Mouse (Mus musculus) embryonic stem cell, embryonic (primary cell): ENCODE measurements around the gene Pla2g1b.
"Not testable (repeated sequence)": the region's sequence is repeated elsewhere in the genome, so short reads cannot be mapped to it uniquely, and the experiment has no call there.

Experiments
- CTCF ChIA-PET, 4 experiments: fragments of 300-600 bp in 2 of 4; fragments of 350-600 bp in 2 of 4; sonication (Branson Sonifier 250); formaldehyde crosslinking; loops; one replicate each; lab custom pipeline; 2022; ENCODE audit warnings: inconsistent platforms in 2 of 4; lab: Charles Lee
- POLR2A ChIA-PET, 4 experiments: fragments of 300-600 bp in 2 of 4; fragments of 350-600 bp in 2 of 4; sonication (Branson Sonifier 250); formaldehyde crosslinking; loops; one replicate each; lab custom pipeline; 2022; ENCODE audit warnings: antibody characterized with exemption in 4 of 4, inconsistent platforms in 1 of 4; lab: Charles Lee

Gene Pla2g1b

GRCm38 (mm10) chr5:115516081-115516907, 50.2 kb downstream of the Pla2g1b start:
- ChIA-PET CTCF (interaction anchor here (0.6 to 1.9 kb wide), 9 partner anchors 9 to 216 kb away, joined by 3 to 13 read pairs (median 4); no protein-coding TSS in a partner anchor), POLR2A (interaction anchor here (0.5 to 5.9 kb wide), 57 partner anchors 8 to 1074 kb away, joined by 3 to 40 read pairs (median 4); partner anchors contain the start of genes Rplp0 (in 2 of the 4) and Sirt4 (in 1 of the 4))

- ChIA-PET CTCF (interaction anchor here (0.6 to 1.9 kb wide), 8 partner anchors 10 to 758 kb away, joined by 3 to 13 read pairs (median 6); no protein-coding TSS in a partner anchor), POLR2A (interaction anchor here (0.5 to 5.9 kb wide), 57 partner anchors 8 to 507 kb away, joined by 3 to 40 read pairs (median 4); partner anchors contain the start of genes Rplp0 (in 2 of the 4) and Sirt4 (in 1 of the 4))
Measured at GRCm38 (mm10) chr5:115516908-115517307, 50.8 kb downstream of the Pla2g1b start.

GRCm38 (mm10) chr5:115517501-115517900, 51.4 kb downstream of the Pla2g1b start:
- CTCF ChIA-PET: interaction anchor here (0.7 to 1.9 kb wide), 5 partner anchors 14 to 759 kb away, joined by 4 to 13 read pairs (median 6); no protein-coding TSS in a partner anchor
- POLR2A ChIA-PET: interaction anchor here (0.6 to 5.9 kb wide), 37 partner anchors 9 to 314 kb away, joined by 3 to 40 read pairs (median 5); partner anchors contain the start of genes Rplp0 (in 1 of the 4) and Sirt4 (in 1 of the 4)

GRCm38 (mm10) chr5:115518214-115518613, 52.2 kb downstream of the Pla2g1b start:
- CTCF ChIA-PET: not testable (repeated sequence)
- POLR2A ChIA-PET: interaction anchor here in 2 of 4 experiments (1.0 to 9.0 kb wide), 6 partner anchors 9 to 63 kb away, joined by 3 to 52 read pairs (median 20); no protein-coding TSS in a partner anchor

- CTCF ChIA-PET: interaction anchor here in 2 of 4 experiments (0.7 to 1.9 kb wide), 5 partner anchors 11 to 38 kb away, joined by 3 to 9 read pairs (median 4); no protein-coding TSS in a partner anchor
- POLR2A ChIA-PET: interaction anchor here in 3 of 4 experiments (0.5 to 9.0 kb wide), 20 partner anchors 10 to 1411 kb away, joined by 3 to 52 read pairs (median 4); partner anchors contain the start of genes Rplp0 (in 1 of the 3) and Sirt4 (in 1 of the 3)
Measured at GRCm38 (mm10) chr5:115520325-115520869, 54.3 kb downstream of the Pla2g1b start.

- CTCF ChIA-PET: interaction anchor here in 3 of 4 experiments (0.6 to 1.6 kb wide), 6 partner anchors 12 to 72 kb away, joined by 3 to 8 read pairs (median 4); no protein-coding TSS in a partner anchor
- POLR2A ChIA-PET: interaction anchor here in 3 of 4 experiments (0.9 to 9.0 kb wide), 15 partner anchors 10 to 42 kb away, joined by 3 to 52 read pairs (median 4); partner anchors contain the start of gene Gcn1l1 (in 1 of the 3)
Measured at GRCm38 (mm10) chr5:115521553-115522461, 55.7 kb downstream of the Pla2g1b start.

GRCm38 (mm10) chr5:115522531-115522930, 56.5 kb downstream of the Pla2g1b start:
- ChIA-PET POLR2A (interaction anchor here in 3 of 4 experiments (0.9 to 9.0 kb wide), 7 partner anchors 9 to 41 kb away, joined by 3 to 52 read pairs (median 3); partner anchors contain the start of gene Gcn1l1 (in 1 of the 3)), CTCF (interaction anchor here (0.6 to 1.0 kb wide), 4 partner anchors 13 to 72 kb away, joined by 3 to 13 read pairs (median 4); no protein-coding TSS in a partner anchor)

- CTCF ChIA-PET: interaction anchor here (0.6 to 2.2 kb wide), 9 partner anchors 12 to 318 kb away, joined by 3 to 13 read pairs (median 4); no protein-coding TSS in a partner anchor
- POLR2A ChIA-PET: interaction anchor here (0.6 to 9.0 kb wide), 18 partner anchors 8 to 320 kb away, joined by 3 to 52 read pairs (median 7); partner anchors contain the start of gene Gcn1l1 (in 1 of the 4)
Measured at GRCm38 (mm10) chr5:115522981-115523499, 57.0 kb downstream of the Pla2g1b start.

- POLR2A ChIA-PET: interaction anchor here (0.6 to 9.0 kb wide), 34 partner anchors 7 to 552 kb away, joined by 3 to 52 read pairs (median 4); partner anchors contain the start of genes Gcn1l1 (in 1 of the 4) and Sirt4 (in 1 of the 4)
- CTCF ChIA-PET: interaction anchor here (0.5 to 2.4 kb wide), 15 partner anchors 11 to 520 kb away, joined by 3 to 11 read pairs (median 4); partner anchors contain the start of gene Rplp0 (in 1 of the 4)
Measured at GRCm38 (mm10) chr5:115523971-115524370, 57.9 kb downstream of the Pla2g1b start.
